Mouse (Mus musculus): ENCODE measurements around the gene Kif3b.

- TF ChIP-seq GATA1 (IDR thresholded peaks at IDR 0.05; ENCODE audit: low read length) (no peak), TAL1 (IDR thresholded peaks at IDR 0.05; ENCODE audit: low read length) (no peak)
Observed at GRCm38 (mm10) chr2:153332271-153332670, 41.1 kb downstream of the Kif3b start.

Data from erythroblast, embryonic 14.5 days (primary cell).